Mouse (Mus musculus) gastrocnemius, postnatal 36 days (tissue): Measurements from ENCODE around the gene Lrrc17. TPM values are rescaled to one million over a fixed set of nuclear protein-coding genes. Genes with fewer than 3 reads are reported as not detected.

ENCODE experiments used
- DNase-seq, 2 experiments: peaks; one replicate each; pipeline ENCODE4 v3.0.0; 2022
- intact Hi-C: fragments of 180-260 bp; cut with DNase I; formaldehyde crosslinking; loops from one replicate; pipeline ENCODE4 v1.15.1; 2025
- long read RNA-seq, 2 experiments: library from polyadenylated mRNA; stranded (forward); transcript quantifications; one replicate each; pipeline ENCODE4 v2.0.0; 2021
- total RNA-seq, 2 experiments: library from RNA; stranded (reverse); gene quantifications; 2 replicates each; pipeline ENCODE4 v1.2.3; 2021

The Lrrc17 gene
- total RNA-seq, result 1 to 10 TPM; 2.1 to 2.5 TPM
- long read RNA-seq, experiment 1, partial matches to known transcripts, result 0 of 1 reads
- long read RNA-seq, experiment 1, other reads (novel, unspliced or antisense), result 0 of 1 reads
- long read RNA-seq, experiment 2, partial matches to known transcripts, result 0 of 1 reads
- long read RNA-seq, experiment 2, other reads (novel, unspliced or antisense), result 0 of 1 reads

GRCm38 (mm10) chr5:21543409-21544201, at the start of gene Lrrc17:
Gene Lrrc17 (plus strand): TSS chr5:21543559.
- peak in 1 of 2 experiments; percentile 34 for DNase-seq
- intact Hi-C loops, result no loop called here

GRCm38 (mm10) chr5:21494781-21495180, 48.6 kb upstream of the Lrrc17 start:
- intact Hi-C loops, result loop anchor here (10.0 kb wide), 1 partner anchor 70 kb away; no protein-coding TSS in a partner anchor
- no peak for DNase-seq

DNA sequence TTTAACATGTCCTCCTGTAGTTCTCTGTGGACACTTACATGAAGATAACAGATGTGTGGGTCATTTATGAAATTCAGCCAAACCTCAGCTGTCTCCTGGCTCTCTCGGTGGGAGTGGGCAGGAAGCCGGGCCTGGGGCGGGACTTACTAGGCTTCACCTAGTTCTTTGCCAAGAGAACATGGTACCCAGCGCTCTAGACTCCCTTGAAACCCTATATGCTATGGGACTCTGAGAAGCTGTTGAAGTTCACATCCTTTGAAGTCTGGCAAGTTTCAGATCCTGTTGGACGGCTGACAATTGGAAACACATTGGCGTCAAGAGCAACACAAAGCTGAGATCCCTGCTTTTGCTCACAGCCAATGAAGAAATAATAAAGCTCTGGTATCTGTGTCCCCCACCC, 47.0 kb upstream of the Lrrc17 start:
- peak; percentile 47 to 55 for DNase-seq
- intact Hi-C loops, result loop anchor here (10.0 kb wide), 1 partner anchor 68 kb away; no protein-coding TSS in a partner anchor

DNA sequence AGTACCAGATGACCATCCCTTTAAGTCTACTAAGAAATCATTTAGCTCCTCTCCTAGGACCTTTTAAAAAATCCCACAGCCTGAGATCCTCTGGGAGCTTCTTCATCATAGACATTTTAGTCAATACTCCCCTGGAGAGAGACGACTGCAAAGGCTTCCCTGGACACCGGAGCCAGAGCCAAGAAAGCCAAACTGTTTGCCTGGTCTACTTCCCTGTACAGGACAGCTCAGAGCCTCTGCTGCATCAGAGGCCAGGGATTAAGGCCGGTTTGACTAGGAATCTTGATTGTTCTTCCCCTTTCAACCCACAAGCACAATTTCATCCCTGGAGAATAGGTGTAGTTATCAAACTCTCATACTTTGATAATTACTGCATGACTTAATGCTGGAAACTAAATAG, 46.5 kb upstream of the Lrrc17 start:
- intact Hi-C loops, result loop anchor here (10.0 kb wide), 1 partner anchor 68 kb away; no protein-coding TSS in a partner anchor
- peak in 1 of 2 experiments; percentile 47 for DNase-seq

- intact Hi-C loops, result loop anchor here (10.0 kb wide), 1 partner anchor 66 kb away; no protein-coding TSS in a partner anchor
- DNase-seq, result no peak
Observed at GRCm38 (mm10) chr5:21498490-21498889, 44.9 kb upstream of the Lrrc17 start.

DNA sequence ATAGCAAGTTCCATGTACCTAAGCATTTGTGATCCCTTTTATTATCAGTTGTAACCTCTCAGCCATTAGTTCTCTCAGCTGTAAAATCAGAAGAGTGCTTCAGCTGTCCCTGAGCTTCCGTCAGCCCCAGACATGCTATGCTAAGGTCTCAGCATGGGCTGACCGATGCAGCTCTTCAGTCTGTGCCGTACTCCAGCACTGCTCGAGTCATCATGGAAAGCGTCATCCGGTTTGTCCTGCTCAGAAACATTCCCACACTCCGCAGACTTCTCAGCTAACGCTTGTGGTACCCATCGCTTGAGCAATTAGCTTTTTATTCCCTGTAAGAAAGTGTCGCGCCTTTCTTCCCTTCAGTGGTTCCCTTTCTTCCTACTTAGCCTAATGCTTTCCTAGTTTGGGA, 44.4 kb upstream of the Lrrc17 start:
- no peak for DNase-seq
- intact Hi-C loops, result loop anchor here (10.0 kb wide), 1 partner anchor 66 kb away; no protein-coding TSS in a partner anchor

DNA sequence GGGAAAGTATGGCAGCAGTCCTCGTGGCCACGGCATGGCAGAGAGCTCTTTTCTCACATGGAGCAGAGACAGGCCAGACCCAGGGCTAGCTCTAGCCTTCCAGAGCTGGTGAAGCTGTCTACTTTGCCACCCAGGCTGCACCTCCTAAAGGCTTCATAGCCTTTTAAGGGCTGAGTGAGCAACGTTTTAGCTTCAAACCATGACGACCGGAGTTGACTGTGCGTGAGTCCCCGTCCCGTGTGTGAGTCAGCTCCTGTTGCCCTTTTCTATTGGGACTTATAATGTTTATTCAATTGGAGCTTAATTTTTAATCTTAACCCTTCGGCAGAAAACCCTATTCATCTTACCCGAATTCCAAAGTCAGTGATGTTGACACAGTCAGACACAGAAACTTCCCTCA, 43.2 kb upstream of the Lrrc17 start:
- intact Hi-C loops, result no loop called here
- no peak for DNase-seq

DNA sequence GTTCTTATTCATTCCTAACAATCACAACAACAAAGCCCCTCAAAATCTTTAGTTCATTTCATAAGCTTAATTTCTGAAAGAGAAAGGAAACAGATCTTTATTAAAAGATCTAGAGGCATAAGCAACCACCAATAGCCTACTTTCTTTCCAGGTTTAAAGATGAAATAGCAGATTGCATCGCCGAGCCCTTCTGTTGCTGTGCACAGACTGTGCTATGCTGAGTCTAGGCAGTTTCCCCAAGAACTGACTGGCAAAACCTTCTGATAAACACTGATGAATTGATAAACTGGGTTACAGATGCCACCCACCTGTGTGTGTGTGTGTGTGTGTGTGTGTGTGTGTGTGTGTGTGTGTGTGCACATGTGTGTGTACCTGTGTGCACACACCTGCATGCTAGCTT, 42.4 kb upstream of the Lrrc17 start:
- no peak for DNase-seq
- intact Hi-C loops, result no loop called here

- DNase-seq, result no peak
- intact Hi-C loops, result no loop called here
Observed at GRCm38 (mm10) chr5:21502936-21503610, 40.3 kb upstream of the Lrrc17 start.

GRCm38 (mm10) chr5:21505159-21505558, 38.2 kb upstream of the Lrrc17 start:
- intact Hi-C loops, result no loop called here
- DNase-seq, result no peak

DNA sequence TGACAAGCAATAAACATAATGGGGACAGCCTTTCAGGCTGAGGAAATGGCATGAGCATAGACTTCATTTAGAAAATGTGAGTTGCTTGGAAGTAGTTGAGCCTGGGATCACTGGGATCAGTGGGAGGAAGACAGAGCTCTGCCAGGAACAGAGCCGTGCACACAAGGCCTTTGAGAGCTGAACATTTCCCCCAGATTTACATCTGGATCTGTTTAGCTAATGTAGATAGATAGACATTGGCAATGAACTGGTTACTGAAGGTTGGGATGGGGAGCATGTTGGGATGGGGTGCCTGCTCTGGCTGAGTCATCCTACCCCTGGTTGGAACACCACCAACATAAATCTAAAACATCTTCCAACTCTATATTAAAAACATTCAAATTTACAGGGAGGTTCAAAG, 36.5 kb upstream of the Lrrc17 start:
- DNase-seq, result no peak
- intact Hi-C loops, result no loop called here

- no peak for DNase-seq
- intact Hi-C loops, result no loop called here
Observed at GRCm38 (mm10) chr5:21509801-21510200, 33.6 kb upstream of the Lrrc17 start.

DNA sequence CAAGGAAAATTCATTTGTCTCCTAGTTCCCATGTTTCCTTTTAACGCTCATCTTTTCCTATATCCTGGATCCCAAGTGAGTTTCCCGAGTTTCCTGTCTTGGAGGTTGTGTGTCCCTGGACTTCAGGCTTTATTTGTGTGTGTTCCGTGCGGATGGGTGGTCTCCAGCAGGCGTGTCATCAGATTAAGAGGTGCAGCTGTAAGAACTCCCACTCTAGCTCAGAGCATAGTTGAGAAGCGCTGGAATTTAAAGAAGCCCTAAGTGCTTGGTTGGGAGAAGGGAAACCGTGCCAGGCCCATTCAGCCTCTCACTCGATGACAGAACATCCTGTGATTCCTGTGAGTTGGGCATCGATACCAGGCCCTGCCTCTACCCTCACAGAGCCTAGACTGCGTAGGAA, 30.0 kb upstream of the Lrrc17 start:
- intact Hi-C loops, result no loop called here
- no peak for DNase-seq

GRCm38 (mm10) chr5:21517562-21517961, 25.8 kb upstream of the Lrrc17 start:
- intact Hi-C loops, result no loop called here
- no peak for DNase-seq

- intact Hi-C loops, result no loop called here
- no peak for DNase-seq
Observed at GRCm38 (mm10) chr5:21518207-21518606, 25.2 kb upstream of the Lrrc17 start.

DNA sequence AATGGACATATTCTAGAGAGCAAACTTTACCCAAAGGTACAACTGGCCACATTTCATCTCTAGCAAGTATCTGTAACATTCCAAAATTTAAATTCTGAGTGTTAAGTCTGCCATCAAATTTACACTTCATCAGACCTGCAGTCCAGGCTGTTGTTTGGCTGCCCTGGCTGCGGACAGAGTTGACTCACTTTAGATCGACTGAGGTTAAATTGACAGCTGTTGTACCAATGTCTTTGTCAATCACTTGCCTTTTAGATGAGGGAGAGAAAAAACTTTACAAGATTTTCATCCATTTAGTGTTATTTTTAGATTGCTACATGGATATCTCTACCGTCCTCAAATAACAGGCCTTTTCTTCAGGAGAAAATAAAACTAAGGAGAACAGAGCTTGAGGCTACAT, 24.2 kb upstream of the Lrrc17 start:
- no peak for DNase-seq
- intact Hi-C loops, result no loop called here

DNA sequence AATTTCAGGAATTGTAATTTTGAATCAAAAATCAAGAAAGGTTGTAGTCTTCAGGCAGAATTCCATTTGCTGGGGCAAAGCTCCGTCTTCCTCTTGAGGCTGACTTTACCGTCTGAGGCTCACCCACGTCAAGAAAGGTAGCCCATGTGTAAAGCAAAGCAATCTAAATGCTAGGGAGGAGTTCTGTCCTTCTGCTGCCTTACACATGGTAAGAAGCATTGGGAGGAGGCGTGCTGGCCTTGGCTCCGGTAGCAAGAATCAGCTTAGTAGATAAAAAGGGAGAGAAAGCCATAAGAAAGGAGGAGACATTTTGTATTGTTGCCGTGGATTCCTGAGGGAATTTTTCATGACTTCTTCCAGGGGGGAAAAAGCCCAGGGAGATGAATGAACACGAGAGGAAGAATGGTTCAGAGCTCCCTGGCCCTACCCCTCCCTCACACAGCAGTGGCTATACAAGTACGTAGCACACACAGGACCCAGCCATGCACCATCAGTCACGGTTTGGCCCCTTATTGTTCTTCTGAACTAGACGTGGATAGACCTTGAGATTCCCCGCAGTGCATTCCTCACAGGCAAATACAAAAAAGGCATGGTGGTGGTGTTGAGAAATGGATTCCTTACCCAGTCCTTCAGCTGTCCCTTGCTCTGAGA, 16.4 kb upstream of the Lrrc17 start:
- intact Hi-C loops, result no loop called here
- no peak for DNase-seq

DNA sequence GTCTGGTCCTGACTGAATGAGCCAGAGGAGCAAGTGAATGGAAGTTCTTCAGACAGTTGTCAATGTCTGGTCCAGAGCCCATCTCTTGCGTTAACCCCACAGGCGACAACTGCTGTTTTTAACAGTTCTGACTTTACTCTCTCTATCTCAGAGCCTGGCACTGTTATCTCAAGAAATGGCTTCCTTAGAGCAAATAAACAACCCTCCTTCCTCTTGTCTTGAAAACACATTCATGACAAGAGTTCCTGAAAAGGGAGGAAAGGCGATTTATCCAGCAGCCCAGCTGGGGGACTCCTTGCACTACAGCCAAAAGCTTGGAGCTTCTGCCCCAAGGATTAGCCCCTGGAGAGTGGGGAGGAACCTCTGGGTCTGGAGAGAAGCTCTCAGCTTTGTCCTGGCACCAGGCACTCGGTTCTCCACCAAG, 15.9 kb upstream of the Lrrc17 start:
- DNase-seq, result peak in 1 of 2 experiments; percentile 60
- intact Hi-C loops, result no loop called here

GRCm38 (mm10) chr5:21528068-21528842, 15.1 kb upstream of the Lrrc17 start:
- intact Hi-C loops, result no loop called here
- no peak for DNase-seq

DNA sequence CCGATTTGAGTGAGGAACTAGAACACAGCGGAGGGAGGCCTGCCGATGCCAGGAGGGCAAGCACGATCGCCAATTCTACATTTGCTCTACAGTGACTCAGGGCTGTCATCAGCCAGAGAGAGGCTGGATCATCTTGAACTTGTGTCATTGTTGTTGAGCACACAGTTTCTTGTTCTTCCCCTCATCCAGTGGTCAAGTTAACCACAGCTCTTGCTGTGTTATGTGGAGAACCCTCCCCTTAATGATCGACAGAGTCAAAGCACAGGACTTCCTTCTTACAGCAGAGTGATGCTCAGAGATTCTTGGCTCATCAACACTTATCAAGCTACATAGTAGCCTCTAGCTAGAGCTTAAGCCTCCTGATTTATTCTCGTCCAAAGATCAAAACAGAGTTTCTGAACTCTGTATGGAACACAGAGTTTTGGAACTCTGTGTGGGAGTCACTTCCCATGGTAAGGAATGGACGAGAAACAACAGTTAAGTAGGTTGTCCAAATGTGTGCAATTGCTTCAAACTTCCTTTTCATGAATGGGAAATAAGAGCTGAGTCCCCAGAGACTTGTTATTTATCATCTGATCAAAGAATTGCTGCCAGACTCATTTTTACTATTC, 14.1 kb upstream of the Lrrc17 start:
- no peak for DNase-seq
- intact Hi-C loops, result no loop called here
